Mouse (Mus musculus): ENCODE data around the gene Phactr1. TPM values are rescaled to one million over a fixed set of nuclear protein-coding genes. Genes with fewer than 3 reads are reported as not detected.

Gene Phactr1
- polyA plus RNA-seq, 1 experiment = 1.1 TPM

- WGBS = 63% methylated on average over 2 of the region's 2 CpGs
- DNase-seq (ENCODE audit: low read depth, low spot score) = no peak
Measured at GRCm38 (mm10) chr13:42839358-42839757, 158.9 kb downstream of the Phactr1 start.

DNA sequence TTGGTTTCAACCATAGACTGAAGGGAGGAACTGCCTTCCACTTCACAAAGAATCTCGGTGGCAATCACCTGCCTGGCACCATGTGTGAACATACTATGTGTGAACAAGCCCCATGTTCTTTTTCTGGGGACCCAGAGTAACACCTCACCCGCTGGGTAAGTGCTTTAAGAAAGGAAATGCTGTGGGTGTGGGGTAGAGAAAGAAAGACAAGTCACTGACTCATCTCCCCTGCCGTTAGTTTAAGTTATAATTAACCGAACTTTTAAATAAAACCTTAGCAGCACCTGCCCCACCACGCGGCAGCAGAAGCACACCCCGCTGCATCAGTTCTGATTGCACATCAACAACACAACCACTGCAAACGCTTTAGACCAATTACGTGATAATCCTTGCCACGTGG is 171.7 kb downstream of the Phactr1 start:
- WGBS = 56% methylated on average over 10 of the region's 10 CpGs
- DNase-seq (ENCODE audit: low read depth, low spot score) = no peak

DNA sequence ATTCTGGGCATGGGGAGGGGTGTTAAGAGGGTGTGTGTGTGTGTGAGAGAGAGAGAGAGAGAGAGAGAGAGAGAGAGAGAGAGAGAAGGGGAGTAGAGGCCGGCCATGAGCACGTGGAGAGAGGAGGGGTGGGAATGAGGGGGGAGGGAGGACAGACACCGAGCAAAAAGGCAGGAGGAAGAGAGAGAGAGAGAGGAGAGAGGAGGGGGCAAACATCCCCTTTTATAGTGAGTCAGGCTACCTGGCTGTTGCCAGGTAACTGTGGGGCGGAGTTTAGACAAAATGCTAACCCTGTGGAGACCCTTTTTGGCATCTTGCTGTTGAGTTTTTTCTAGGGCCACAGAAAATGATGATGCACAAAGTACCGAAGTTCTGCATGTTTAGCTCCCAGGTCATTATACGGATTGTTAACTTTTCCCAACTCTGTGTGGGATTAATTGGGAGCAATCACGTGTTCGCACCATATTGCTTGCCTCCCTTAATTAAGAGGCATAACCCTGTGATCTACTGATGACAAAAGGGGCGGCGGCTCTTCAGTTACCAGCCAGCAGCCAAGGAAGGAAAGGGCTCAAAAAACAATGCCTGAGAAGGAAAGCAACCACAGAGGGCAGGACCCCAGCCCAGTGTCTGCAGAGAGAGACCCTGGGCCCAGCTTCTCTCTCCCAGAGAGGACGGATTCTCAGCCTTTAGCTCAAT is 173.6 kb downstream of the Phactr1 start:
- no peak for DNase-seq (ENCODE audit: low read depth, low spot score)
- WGBS = 24% methylated on average over 11 of the region's 11 CpGs

DNA sequence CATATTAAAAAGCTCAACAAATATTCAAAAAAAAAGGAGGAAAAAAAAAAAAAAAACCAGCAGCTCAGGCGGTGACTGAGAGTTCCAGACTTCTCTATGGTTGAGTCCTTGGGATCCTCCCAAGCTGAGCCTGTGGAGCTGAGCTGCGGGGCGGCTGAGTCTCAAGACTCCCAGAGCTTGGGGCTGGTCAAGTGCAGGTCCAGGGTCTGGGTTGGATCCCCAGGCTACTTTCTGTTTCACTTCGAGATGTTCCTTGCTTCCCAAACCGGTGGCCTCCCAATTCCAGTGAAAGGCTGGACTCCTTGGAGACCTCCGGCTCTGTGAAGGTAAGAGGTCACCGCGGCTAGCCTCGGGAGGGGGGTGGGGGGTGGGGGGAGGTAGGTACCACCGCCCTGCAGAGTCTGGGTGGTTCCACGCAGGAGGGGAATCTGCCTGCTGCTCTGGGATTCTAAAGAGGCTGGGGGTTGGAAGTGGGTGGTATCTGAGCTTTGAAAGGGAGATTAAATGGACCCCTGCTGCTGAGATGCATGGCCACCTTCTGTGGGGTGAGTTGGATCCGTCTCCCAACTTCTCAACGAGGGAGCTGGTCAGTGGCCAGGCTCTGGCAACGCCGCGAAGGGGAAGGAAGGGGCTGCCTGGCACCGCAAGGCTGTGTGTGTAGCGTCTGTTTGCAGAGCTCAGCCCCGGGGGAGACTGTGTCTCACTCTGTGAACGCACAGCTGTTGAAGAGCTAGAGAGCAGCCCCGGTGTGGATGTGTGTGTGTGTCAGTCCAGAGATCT is 185.9 kb downstream of the Phactr1 start:
- WGBS = 4% methylated on average over 21 of the region's 21 CpGs

DNA sequence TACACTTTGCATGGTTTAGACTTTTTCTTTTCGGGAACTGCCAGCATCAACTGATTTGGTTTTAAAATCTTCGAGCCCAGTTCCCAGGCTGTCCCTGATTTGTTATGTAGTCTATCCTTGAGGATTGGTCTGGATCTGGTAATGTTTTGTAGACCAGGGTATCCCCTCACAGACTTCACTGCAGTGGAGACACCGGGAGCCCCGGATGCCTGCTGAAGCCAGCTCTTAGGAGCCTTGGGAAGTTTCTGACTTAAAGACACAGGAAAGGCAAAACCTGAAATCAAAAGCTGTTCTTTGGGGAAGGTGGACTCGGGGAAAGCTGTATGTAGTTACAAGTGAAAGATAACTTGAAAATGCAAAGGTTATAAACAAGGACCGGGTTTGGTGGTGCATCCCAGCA is 186.6 kb downstream of the Phactr1 start:
- 32% methylated on average over 6 of the region's 6 CpGs for WGBS
- no peak for DNase-seq (ENCODE audit: low read depth, low spot score)

More for the DNA sequence above, 185.9 kb downstream of the Phactr1 start:
- DNase-seq (ENCODE audit: low read depth, low spot score) = no peak

DNA sequence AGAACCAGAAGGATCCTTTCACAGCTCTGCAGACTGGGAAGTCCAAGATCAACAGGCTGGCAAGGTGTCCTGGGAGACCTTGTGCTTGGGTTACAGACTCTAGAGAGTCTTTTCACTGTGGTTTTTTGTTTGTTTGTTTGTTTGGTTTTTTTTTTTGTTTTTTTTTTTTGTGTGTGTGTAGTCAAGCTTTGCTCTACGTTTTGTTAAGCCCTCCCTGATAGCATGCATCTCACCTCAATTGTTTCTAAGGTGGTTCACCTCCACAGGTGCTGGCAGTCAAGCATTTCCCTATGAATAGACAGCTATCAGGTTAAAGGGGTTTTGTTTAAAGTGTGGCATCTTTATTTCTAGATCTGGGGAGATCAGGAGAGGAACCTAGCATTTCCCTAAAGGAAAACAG is 191.7 kb downstream of the Phactr1 start:
- WGBS = 37% methylated on average over 1 of the region's 1 CpGs

DNA sequence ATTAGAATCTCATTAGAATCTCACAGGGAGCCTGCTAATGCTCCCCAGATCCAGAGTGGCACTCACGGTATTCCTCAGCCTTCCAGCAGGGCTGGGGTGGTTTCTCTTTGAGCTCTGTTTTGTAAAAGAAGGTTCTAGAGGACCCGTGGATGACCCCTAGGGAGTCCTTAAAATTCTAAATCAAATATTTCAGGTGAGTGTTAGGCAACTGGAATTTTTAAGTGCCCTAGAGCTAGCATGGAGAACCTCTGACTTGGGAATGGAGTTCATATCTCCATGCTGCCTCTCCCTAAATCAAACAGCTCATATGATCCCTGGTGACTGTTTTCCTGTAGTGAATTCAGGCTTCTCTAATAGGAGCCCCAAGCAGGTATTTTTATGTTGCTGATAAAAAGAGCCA is 197.9 kb downstream of the Phactr1 start:
- WGBS = 64% methylated on average over 2 of the region's 2 CpGs
- DNase-seq (ENCODE audit: low read depth, low spot score) = no peak

More for the DNA sequence above, 191.7 kb downstream of the Phactr1 start:
- DNase-seq (ENCODE audit: low read depth, low spot score) = no peak

DNA sequence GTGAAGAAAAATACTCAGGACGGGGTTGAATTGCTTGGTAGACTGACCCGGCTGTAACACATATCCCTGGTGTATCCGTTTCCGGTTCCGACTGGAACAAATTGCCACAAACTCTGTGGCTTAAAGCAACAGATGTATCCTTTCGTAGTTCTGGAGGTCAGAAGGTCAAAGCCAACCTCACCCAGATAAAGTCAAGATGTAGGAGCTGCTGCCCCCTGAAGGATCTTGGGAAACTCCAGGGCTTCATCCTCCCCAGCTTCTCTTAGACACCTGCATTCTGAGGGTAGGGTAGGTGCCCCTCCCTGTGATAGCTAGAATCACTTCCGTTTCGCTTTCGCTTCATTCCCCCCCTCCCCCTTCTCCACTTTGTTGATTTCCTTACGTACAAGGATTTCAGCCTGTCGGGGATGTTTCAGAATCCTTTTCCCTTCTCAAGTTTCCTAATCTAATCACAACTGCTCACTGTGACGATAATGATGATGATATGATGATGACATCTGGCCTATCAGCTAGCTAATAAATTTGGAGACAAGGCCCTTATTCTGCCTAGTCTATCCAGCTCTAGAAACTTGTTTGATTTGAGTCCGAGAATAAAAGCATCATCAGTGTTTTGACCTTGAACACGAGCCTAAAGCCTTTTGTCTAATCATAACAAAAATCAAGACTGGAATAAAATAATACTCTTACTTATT is 203.8 kb downstream of the Phactr1 start:
- no peak for DNase-seq (ENCODE audit: low read depth, low spot score)
- 55% methylated on average over 14 of the region's 14 CpGs for WGBS

DNA sequence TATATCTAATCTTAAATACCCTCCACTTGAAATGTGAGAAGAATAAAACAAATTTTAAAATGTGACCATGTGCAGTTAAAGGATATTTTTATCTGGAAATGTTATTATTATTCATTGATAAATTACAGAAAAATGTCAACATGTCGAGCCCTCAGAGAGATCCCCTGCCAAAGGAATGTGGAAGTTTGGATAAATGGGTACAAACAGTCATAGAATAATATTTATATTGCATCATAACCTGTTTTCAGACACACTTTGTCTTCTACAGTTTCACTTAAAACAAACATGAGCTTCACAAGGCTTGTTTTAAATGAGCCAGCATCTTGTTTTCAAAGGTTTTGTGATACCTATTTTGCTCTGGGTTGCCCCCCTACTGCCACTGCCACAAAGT is 204.3 kb downstream of the Phactr1 start:
- WGBS = 49% methylated on average over 1 of the region's 1 CpGs
- no peak for DNase-seq (ENCODE audit: low read depth, low spot score)

GRCm38 (mm10) chr13:42887701-42888100 is 207.3 kb downstream of the Phactr1 start:
- no peak for DNase-seq (ENCODE audit: low read depth, low spot score)
- 81% methylated on average over 5 of the region's 5 CpGs for WGBS

GRCm38 (mm10) chr13:42889516-42890474 is 209.4 kb downstream of the Phactr1 start:
- 59% methylated on average over 12 of the region's 12 CpGs for WGBS
- no peak for DNase-seq (ENCODE audit: low read depth, low spot score)

GRCm38 (mm10) chr13:42890651-42891050 is 210.2 kb downstream of the Phactr1 start:
- WGBS = 71% methylated on average over 5 of the region's 5 CpGs
- no peak for DNase-seq (ENCODE audit: low read depth, low spot score)

- no peak for DNase-seq (ENCODE audit: low read depth, low spot score)
- WGBS = 95% methylated on average over 10 of the region's 10 CpGs
Measured at GRCm38 (mm10) chr13:42894016-42894415, 213.6 kb downstream of the Phactr1 start.

GRCm38 (mm10) chr13:42894598-42894997 is 214.2 kb downstream of the Phactr1 start:
- 91% methylated on average over 12 of the region's 12 CpGs for WGBS
- DNase-seq (ENCODE audit: low read depth, low spot score) = no peak

DNA sequence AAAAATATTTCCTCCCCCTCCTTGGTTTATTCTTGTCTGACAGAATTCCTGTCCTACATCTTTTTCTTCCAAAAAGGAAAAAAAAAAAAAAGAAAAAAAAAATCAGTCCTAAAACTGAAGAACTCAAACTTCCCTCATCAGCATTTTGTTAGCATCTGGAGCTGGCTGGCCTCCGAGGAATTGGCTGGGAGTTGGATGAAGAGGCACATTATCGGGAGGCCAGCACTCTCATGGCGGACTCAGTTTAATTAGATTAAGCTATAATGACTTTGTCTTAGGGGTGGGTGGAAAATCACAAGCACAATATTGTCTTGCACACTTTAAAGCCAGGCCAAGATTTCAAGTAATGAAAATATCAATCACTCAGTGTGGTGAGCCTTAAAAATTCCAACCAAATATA is 215.6 kb downstream of the Phactr1 start:
- no peak for DNase-seq (ENCODE audit: low read depth, low spot score)
- WGBS = 76% methylated on average over 3 of the region's 3 CpGs

DNA sequence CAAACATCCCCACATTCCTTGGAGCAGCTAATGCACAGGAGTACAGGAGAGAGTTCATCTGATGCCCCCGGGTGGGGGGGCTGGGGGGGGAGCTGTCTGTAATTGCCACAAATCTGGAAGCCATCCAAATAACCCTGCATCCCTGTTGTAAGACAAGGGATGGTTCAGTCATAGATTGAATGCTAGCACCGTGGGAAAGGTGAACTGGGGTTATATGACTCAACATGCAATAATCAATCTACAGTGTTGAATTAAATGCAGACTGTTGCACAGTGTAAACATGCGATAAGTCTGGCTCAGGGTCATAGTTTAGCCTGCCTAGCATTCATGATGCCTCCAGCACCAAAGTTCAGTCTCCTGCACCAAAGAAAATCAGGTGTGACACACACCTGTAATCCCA is 219.2 kb downstream of the Phactr1 start:
- 20% methylated on average over 3 of the region's 3 CpGs for WGBS
- peak; percentile 22 for DNase-seq (ENCODE audit: low read depth, low spot score)

- DNase-seq (ENCODE audit: low read depth, low spot score) = no peak
- 91% methylated on average over 2 of the region's 2 CpGs for WGBS
Measured at GRCm38 (mm10) chr13:42901837-42902236, 221.4 kb downstream of the Phactr1 start.

DNA sequence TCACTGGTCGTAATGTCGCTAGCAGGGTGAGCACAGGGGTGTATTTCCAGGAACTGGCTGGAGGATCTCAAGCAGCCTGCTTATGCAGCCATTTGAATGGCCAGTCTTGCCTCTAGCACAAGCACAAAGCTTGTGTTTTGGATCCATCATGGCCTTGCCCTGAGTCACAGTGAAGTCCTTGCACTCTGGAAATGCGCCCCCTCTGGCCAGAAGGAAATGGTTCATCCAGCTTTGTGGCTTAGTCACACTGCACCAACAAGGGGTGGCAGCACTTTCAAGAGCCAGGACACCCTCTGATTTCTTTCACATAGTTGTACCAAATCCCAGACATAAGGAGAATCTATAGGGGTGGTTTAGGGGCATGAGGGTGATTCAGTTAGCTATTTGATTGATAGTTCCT is 222.4 kb downstream of the Phactr1 start:
- WGBS = 73% methylated on average over 3 of the region's 3 CpGs
- no peak for DNase-seq (ENCODE audit: low read depth, low spot score)

- DNase-seq (ENCODE audit: low read depth, low spot score) = no peak
- 69% methylated on average over 4 of the region's 4 CpGs for WGBS
Measured at GRCm38 (mm10) chr13:42905818-42906217, 225.4 kb downstream of the Phactr1 start.
